Mouse (Mus musculus) MEL (cell line): Measurements from ENCODE around the gene Cnpy3. TPM values are rescaled to one million over a fixed set of nuclear protein-coding genes. Genes with fewer than 3 reads are reported as not detected.

Experiments
- DNase-seq: peaks from one replicate; pipeline ENCODE4 v3.0.0; 2011; ENCODE audit warnings: low read depth, low spot score
- H3K27ac ChIP-seq: 2 replicates; pipeline ENCODE4 v1.5.1; 2012; ENCODE audit warnings: low read depth, mild to moderate bottlenecking, control low read depth, low read length, moderate library complexity; ENCODE audit not compliant: control insufficient read depth
- H3K27me3 ChIP-seq, 2 experiments: fragments of 150-350 bp in 1 of 2; sonication (generic) in 1 of 2; 2 replicates each; pipeline ENCODE4 v1.6.1; 2012; ENCODE audit warnings: low read length in 2 of 2, mild to moderate bottlenecking in 2 of 2, improper control_type of control experiment in 1 of 2, moderate library complexity in 1 of 2; ENCODE audit not compliant: insufficient read depth in 2 of 2, control insufficient read depth in 1 of 2
- H3K36me3 ChIP-seq, 2 experiments: 2 replicates each; pipeline ENCODE4 v1.6.1; 2012 to 2014; ENCODE audit warnings: low read length in 2 of 2, improper control_type of control experiment in 1 of 2, inconsistent platforms in 1 of 2, mild to moderate bottlenecking in 1 of 2; ENCODE audit not compliant: insufficient read depth in 2 of 2, control insufficient read depth in 1 of 2
- H3K4me1 ChIP-seq, 2 experiments: fragments of 150-350 bp in 1 of 2; sonication (generic) in 1 of 2; 2 replicates each; pipeline ENCODE4 v1.6.1; 2012; ENCODE audit warnings: low read length in 2 of 2, improper control_type of control experiment in 1 of 2, mild to moderate bottlenecking in 1 of 2; ENCODE audit not compliant: insufficient read depth in 2 of 2, control insufficient read depth in 1 of 2
- H3K4me3 ChIP-seq, 2 experiments: fragments of 150-350 bp in 1 of 2; sonication (generic) in 1 of 2; 2 replicates each; pipeline ENCODE4 v1.5.1; 2012; ENCODE audit warnings: low read depth in 2 of 2, low read length in 2 of 2, mild to moderate bottlenecking in 2 of 2, moderate library complexity in 2 of 2, control low read depth in 1 of 2, improper control_type of control experiment in 1 of 2; ENCODE audit not compliant: control insufficient read depth in 1 of 2, insufficient read depth in 1 of 2
- H3K79me2 ChIP-seq: 2 replicates; pipeline ENCODE4 v1.6.1; 2012; ENCODE audit warnings: mild to moderate bottlenecking, low read length, moderate library complexity; ENCODE audit not compliant: control insufficient read depth, poor library complexity, insufficient read depth
- H3K9ac ChIP-seq: 2 replicates; pipeline ENCODE4 v1.6.1; 2012; ENCODE audit warnings: low read depth, mild to moderate bottlenecking, control low read depth, low read length, moderate library complexity; ENCODE audit not compliant: control insufficient read depth, poor library complexity, severe bottlenecking
- H3K9me3 ChIP-seq: fragments of 150-350 bp; sonication (generic); replicated peaks from 2 replicates; pipeline ENCODE4 v1.6.1; 2012; ENCODE audit warnings: mild to moderate bottlenecking, low read length, improper control_type of control experiment, moderate library complexity; ENCODE audit not compliant: insufficient read depth
- CHD1 ChIP-seq: IDR thresholded peaks from 2 replicates; pipeline ENCODE4 v1.6.1; 2012; ENCODE audit warnings: low read depth, mild to moderate bottlenecking, inconsistent platforms, low read length, improper control_type of control experiment
- CTCF ChIP-seq, 3 experiments: IDR thresholded peaks in 2 of 3; conservative IDR thresholded peaks in 1 of 3; 2 replicates each; pipeline ENCODE4 v1.5.1; 2011 to 2012; ENCODE audit warnings: low read length in 3 of 3, low read depth in 2 of 3, mild to moderate bottlenecking in 2 of 3, improper control_type of control experiment in 1 of 3, inconsistent platforms in 1 of 3, mixed read lengths in 1 of 3, moderate library complexity in 1 of 3; ENCODE audit not compliant: control insufficient read depth in 1 of 3, insufficient read depth in 1 of 3, poor library complexity in 1 of 3, severe bottlenecking in 1 of 3
- E2F4 ChIP-seq: IDR thresholded peaks from 2 replicates; pipeline ENCODE4 v1.6.1; 2011; ENCODE audit warnings: low read depth, low read length, improper control_type of control experiment, borderline replicate concordance
- ELF1 ChIP-seq: IDR thresholded peaks from 2 replicates; pipeline ENCODE4 v1.6.1; 2014; ENCODE audit warnings: low read depth, mild to moderate bottlenecking, inconsistent platforms, low read length, improper control_type of control experiment, moderate library complexity
- EP300 ChIP-seq, 2 experiments: IDR thresholded peaks; 2 replicates each; pipeline ENCODE4 v1.6.1; 2011; ENCODE audit warnings: improper control_type of control experiment in 2 of 2, low read length in 2 of 2, low read depth in 1 of 2, mild to moderate bottlenecking in 1 of 2
- GABPA ChIP-seq: IDR thresholded peaks from 2 replicates; pipeline ENCODE4 v1.6.1; 2012; ENCODE audit warnings: low read depth, mild to moderate bottlenecking, inconsistent platforms, low read length, improper control_type of control experiment, moderate library complexity
- GATA1 ChIP-seq: IDR thresholded peaks from 2 replicates; pipeline ENCODE4 v1.6.1; 2011; ENCODE audit warnings: low read depth, low read length, improper control_type of control experiment
- JUND ChIP-seq: IDR thresholded peaks from 2 replicates; pipeline ENCODE4 v1.6.1; 2011; ENCODE audit warnings: low read depth, mild to moderate bottlenecking, improper control_type of control experiment, low read length
- KAT2A ChIP-seq: conservative IDR thresholded peaks from 2 replicates; pipeline ENCODE4 v1.6.1; 2012; ENCODE audit warnings: low read depth, low read length, improper control_type of control experiment, inconsistent platforms
- MEF2A ChIP-seq: IDR thresholded peaks from 2 replicates; pipeline ENCODE4 v1.6.1; 2014; ENCODE audit warnings: low read depth, mild to moderate bottlenecking, inconsistent platforms, low read length, improper control_type of control experiment; ENCODE audit not compliant: poor library complexity, insufficient replicate concordance, severe bottlenecking; ENCODE audit errors: extremely low read depth
- MXI1 ChIP-seq: IDR thresholded peaks from 2 replicates; pipeline ENCODE4 v1.6.1; 2011; ENCODE audit warnings: mild to moderate bottlenecking, low read depth, low read length, improper control_type of control experiment
- MYB ChIP-seq: IDR thresholded peaks from 2 replicates; pipeline ENCODE4 v1.6.1; 2011; ENCODE audit warnings: mild to moderate bottlenecking, low read depth, low read length, improper control_type of control experiment
- MYC ChIP-seq: IDR thresholded peaks from 2 replicates; pipeline ENCODE4 v1.6.1; 2011; ENCODE audit warnings: low read depth, mild to moderate bottlenecking, low read length, improper control_type of control experiment, moderate library complexity
- NELFE ChIP-seq: IDR thresholded peaks from 2 replicates; pipeline ENCODE4 v1.6.1; 2011; ENCODE audit warnings: low read depth, low read length, improper control_type of control experiment
- POLR2AphosphoS2 ChIP-seq: IDR thresholded peaks from 2 replicates; pipeline ENCODE4 v1.6.1; 2011; ENCODE audit warnings: low read length, improper control_type of control experiment
- POLR2AphosphoS5 ChIP-seq: IDR thresholded peaks from 2 replicates; pipeline ENCODE4 v1.6.1; 2012; ENCODE audit warnings: low read depth, borderline replicate concordance, mild to moderate bottlenecking, inconsistent platforms, low read length, moderate library complexity, mixed read lengths
- RAD21 ChIP-seq: IDR thresholded peaks from 2 replicates; pipeline ENCODE4 v1.6.1; 2011; ENCODE audit warnings: mild to moderate bottlenecking, low read depth, low read length, improper control_type of control experiment
- RCOR1 ChIP-seq: IDR thresholded peaks from 2 replicates; pipeline ENCODE4 v1.6.1; 2012; ENCODE audit warnings: low read depth, mild to moderate bottlenecking, inconsistent platforms, low read length, improper control_type of control experiment
- TBP ChIP-seq: IDR thresholded peaks from 2 replicates; pipeline ENCODE4 v1.8.0; 2011; ENCODE audit warnings: low read depth, low read length, improper control_type of control experiment
- USF2 ChIP-seq, 2 experiments: IDR thresholded peaks; 2 replicates each; pipeline ENCODE4 v1.6.1; 2011 to 2012; ENCODE audit warnings: improper control_type of control experiment in 2 of 2, low read length in 2 of 2, borderline replicate concordance in 1 of 2, inconsistent platforms in 1 of 2, low read depth in 1 of 2, mild to moderate bottlenecking in 1 of 2; ENCODE audit not compliant: insufficient read depth in 1 of 2
- ZC3H11A ChIP-seq: IDR thresholded peaks from 2 replicates; pipeline ENCODE4 v1.6.1; 2012; ENCODE audit warnings: low read depth, mild to moderate bottlenecking, inconsistent platforms, low read length, improper control_type of control experiment
- ZKSCAN1 ChIP-seq: IDR thresholded peaks from 2 replicates; pipeline ENCODE4 v1.6.1; 2012; ENCODE audit warnings: low read depth, mild to moderate bottlenecking, inconsistent platforms, low read length, improper control_type of control experiment, moderate library complexity
- ZNF384 ChIP-seq: IDR thresholded peaks from 2 replicates; pipeline ENCODE4 v1.6.1; 2012; ENCODE audit warnings: low read depth, mild to moderate bottlenecking, inconsistent platforms, low read length, improper control_type of control experiment
- polyA plus RNA-seq, 2 experiments: library from polyadenylated mRNA; stranded (reverse) in 1 of 2; unstranded in 1 of 2; fragments of >175 nt in 1 of 2; fragments of >200 nt in 1 of 2; gene quantifications; 2 replicates each; pipeline versions ENCODE4 v1.2.1 to v1.2.4; 2012; ENCODE audit warnings: low replicate concordance in 2 of 2, low read depth in 1 of 2; ENCODE audit not compliant: insufficient read length in 2 of 2, insufficient read depth in 1 of 2, missing spikeins in 1 of 2
- total RNA-seq: library from RNA; depleted of rRNA; stranded (reverse); fragments of 300-350 nt; gene quantifications from 2 replicates; pipeline ENCODE4 v1.2.3, GENCODE M21; 2012

Cnpy3 gene
- total and polyA plus RNA-seq, 3 experiments, result 61.4 to 90.2 TPM; not detected in 1

- no peak for TF ChIP-seq CTCF (IDR thresholded peaks at IDR 0.05 in 2 of 3, conservative IDR thresholded peaks at IDR 0.05 in 1 of 3; ENCODE audit: control insufficient read depth in 1 of 3, insufficient read depth in 1 of 3, low read depth in 2 of 3, low read length in 3 of 3, poor library complexity in 1 of 3, severe bottlenecking in 1 of 3)
- H3K4me1 ChIP-seq, result peaks cover 3 to 21% of the 10 kb centered on the region in 2 experiments
- H3K27ac ChIP-seq, result no peak overlapping the region
- no peak overlapping the region for H3K4me3 ChIP-seq
- H3K79me2 ChIP-seq, result peaks cover 18% of the 10 kb centered on the region
- DNase-seq, result no peak
- H3K9ac ChIP-seq, result no peak overlapping the region
- no peaks in the 10 kb centered on the region for H3K9me3 ChIP-seq
- H3K27me3 ChIP-seq, result no peaks in the 10 kb centered on the region
- H3K36me3 ChIP-seq, result peaks cover 0 to 8% of the 10 kb centered on the region in 2 experiments; a peak in 2 of 4 replicates
These were observed 52.8 kb downstream of the Cnpy3 start for GRCm38 (mm10) chr17:46699245-46699644.

- Histone ChIP-seq H3K27me3 (no peaks in the 10 kb centered on the region), H3K9me3 (no peaks in the 10 kb centered on the region), H3K27ac (no peak overlapping the region), H3K36me3 (peaks cover 0 to 8% of the 10 kb centered on the region in 2 experiments; a peak in 2 of 4 replicates), H3K79me2 (peaks cover 13% of the 10 kb centered on the region), H3K9ac (no peak overlapping the region), H3K4me1 (peaks cover under 1 to 15% of the 10 kb centered on the region in 2 experiments; a peak in 3 of 4 replicates), H3K4me3 (no peak overlapping the region)
- no peak for TF ChIP-seq MXI1
- TF ChIP-seq ZKSCAN1, result no peak
- TF ChIP-seq RCOR1, result no peak
- no peak for TF ChIP-seq ZNF384
- TF ChIP-seq ZC3H11A, result no peak
- TF ChIP-seq ELF1, result no peak
- TF ChIP-seq MYB, result no peak
- no peak for DNase-seq
These were observed 53.5 kb downstream of the Cnpy3 start for GRCm38 (mm10) chr17:46698515-46698914.

GRCm38 (mm10) chr17:46694517-46695063, 57.4 kb downstream of the Cnpy3 start:
- H3K9ac ChIP-seq, result no peak overlapping the region
- H3K9me3 ChIP-seq, result no peaks in the 10 kb centered on the region
- no peaks in the 10 kb centered on the region for H3K27me3 ChIP-seq
- no peak for DNase-seq
- H3K36me3 ChIP-seq, result peaks cover 0 to 1% of the 10 kb centered on the region in 2 experiments; a peak in 1 of 4 replicates
- no peak for TF ChIP-seq CTCF (IDR thresholded peaks at IDR 0.05 in 2 of 3, conservative IDR thresholded peaks at IDR 0.05 in 1 of 3; ENCODE audit: control insufficient read depth in 1 of 3, insufficient read depth in 1 of 3, low read depth in 2 of 3, low read length in 3 of 3, poor library complexity in 1 of 3, severe bottlenecking in 1 of 3)
- no peak for TF ChIP-seq MEF2A
- TF ChIP-seq CHD1, result no peak
- no peak for TF ChIP-seq NELFE
- TF ChIP-seq JUND, result no peak
- TF ChIP-seq E2F4, result no peak
- no peak for TF ChIP-seq POLR2AphosphoS5
- TF ChIP-seq GATA1, result no peak
- TF ChIP-seq ELF1, result no peak
- TF ChIP-seq RCOR1, result no peak
- no peak for TF ChIP-seq MYC
- no peak for TF ChIP-seq RAD21
- no peak for TF ChIP-seq KAT2A
- TF ChIP-seq USF2 (IDR thresholded peaks at IDR 0.05; ENCODE audit: borderline replicate concordance in 1 of 2, insufficient read depth in 1 of 2, low read depth in 1 of 2, low read length in 2 of 2), result no peak
- TF ChIP-seq ZC3H11A, result no peak
- no peak for TF ChIP-seq GABPA
- TF ChIP-seq ZKSCAN1, result no peak
- no peak for TF ChIP-seq POLR2AphosphoS2
- TF ChIP-seq TBP, result no peak
- TF ChIP-seq EP300 (IDR thresholded peaks at IDR 0.05; ENCODE audit: low read depth in 1 of 2, low read length in 2 of 2), result no peak
- no peaks in the 10 kb centered on the region for H3K4me1 ChIP-seq
- no peak overlapping the region for H3K27ac ChIP-seq
- no peak overlapping the region for H3K4me3 ChIP-seq
- no peaks in the 10 kb centered on the region for H3K79me2 ChIP-seq
